Mouse (Mus musculus) layer of hippocampus, adult 18-20 months (tissue): Measurements from ENCODE around the gene Zswim3. TPM values are rescaled to one million over a fixed set of nuclear protein-coding genes. Genes with fewer than 3 reads are reported as not detected.

ENCODE experiments used
- DNase-seq, 2 experiments: peaks; one replicate each; pipeline ENCODE4 v3.0.0; 2022; ENCODE audit warnings: low spot score in 2 of 2
- total RNA-seq, 2 experiments: library from RNA; stranded (reverse); gene quantifications; 2 replicates each; pipeline ENCODE4 v1.2.3; 2021

Zswim3 gene
- total RNA-seq, 2 experiments from 2014 or later = 9.1 to 9.3 TPM

DNA sequence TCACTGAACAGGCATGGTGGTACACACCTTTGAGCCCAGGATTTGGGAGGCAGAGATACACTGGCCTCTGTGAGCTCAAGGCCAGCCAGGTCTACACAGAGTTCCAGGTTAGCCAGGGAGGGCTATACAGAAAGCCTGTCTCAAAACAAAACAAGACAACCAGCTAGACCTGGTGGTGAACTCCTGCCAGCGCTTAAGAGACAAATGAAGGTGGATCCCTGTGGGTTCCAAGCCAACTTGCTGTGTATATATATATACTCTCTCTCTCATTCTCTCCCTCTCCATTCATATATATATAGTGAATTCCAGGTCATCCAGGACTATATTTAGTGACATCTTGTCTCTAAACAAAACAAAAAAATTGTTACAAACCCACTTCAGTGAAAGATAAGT, 981 bp upstream of the Zswim3 start:
- DNase-seq = no peak

- no peak for DNase-seq
Measured at GRCm38 (mm10) chr2:164805332-164805718, 427 bp downstream of the Zswim3 start.

DNA sequence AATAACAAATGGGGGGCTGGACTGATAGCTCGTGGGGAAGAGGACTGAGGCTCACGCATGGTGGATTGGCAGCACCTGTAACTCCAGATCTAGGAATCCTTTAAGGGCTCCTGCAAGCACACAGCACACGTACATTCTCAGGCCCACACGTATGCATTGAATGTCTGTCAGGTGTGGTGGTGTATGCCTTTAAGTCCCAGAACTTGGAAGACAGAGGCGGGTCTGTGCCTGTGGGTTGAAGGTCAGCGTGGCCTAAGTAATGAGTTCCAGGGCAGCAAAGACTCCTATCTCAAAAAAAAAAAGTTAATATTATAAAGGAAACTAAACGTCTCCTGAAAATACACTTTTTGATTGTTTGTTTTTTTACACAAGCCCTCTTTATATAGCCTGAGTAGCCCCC, 1.7 kb downstream of the Zswim3 start:
- DNase-seq = no peak

- no peak for DNase-seq
Measured at GRCm38 (mm10) chr2:164813557-164813956, 8.7 kb downstream of the Zswim3 start.

DNA sequence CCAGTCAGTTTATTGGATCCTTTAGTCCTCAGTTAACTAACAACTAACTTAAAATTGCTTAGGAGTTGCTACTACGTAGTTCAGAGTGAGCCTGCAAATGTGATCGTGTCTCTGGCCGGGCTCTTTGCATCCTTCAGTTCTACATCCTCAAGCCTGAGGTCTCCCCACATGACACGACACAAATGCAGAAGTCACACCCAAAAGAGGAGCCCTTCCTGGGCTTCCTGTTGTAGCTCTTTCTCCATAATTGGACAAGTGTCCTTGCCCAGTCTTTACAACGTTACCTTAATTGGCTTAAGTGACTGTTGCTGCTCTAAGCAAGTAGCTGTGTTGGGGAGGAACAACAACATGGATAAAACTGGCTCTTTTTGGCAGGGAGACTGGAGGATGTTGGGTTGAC, 10.4 kb downstream of the Zswim3 start:
- DNase-seq = no peak

DNA sequence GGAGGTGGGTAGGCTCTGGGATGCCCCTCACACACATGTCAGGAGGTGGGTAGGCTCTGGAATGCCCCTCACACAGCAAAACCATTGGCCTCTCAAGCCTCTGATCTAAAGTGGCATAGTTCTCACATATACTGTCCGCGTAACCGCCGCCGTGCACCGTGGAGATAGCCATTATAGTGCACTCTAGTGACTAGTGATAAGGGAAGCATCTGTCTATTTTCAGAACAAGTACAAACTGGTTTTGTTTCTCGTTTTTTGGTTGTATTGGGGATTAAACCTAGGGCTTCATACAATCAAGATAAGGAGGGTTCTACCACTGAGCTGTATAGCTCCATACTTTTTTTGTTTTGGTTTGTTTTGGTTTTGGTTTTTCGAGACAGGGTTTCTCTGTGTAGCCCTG, 10.9 kb downstream of the Zswim3 start:
- DNase-seq = no peak

DNA sequence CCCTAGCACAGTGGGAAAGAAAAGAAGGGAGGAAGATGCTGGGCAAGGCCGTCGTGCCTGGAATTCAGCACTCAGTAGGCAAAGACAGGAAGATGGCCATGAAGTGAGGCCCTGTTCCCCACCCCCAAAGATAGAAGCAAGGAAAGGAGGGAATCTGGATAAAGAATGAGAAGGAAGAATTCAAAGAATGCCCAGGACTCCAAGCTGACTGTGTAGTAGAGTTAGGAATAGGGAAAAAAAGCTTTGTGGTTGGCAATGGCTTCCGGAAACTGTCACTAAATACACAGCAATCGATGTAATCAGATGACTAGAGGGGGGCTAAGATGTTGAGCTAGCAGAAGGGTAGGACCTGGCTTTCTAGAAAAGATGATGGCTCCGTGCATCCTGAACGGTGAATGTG, 12.3 kb downstream of the Zswim3 start:
- no peak for DNase-seq

GRCm38 (mm10) chr2:164817703-164818102, 12.8 kb downstream of the Zswim3 start:
- DNase-seq = no peak

DNA sequence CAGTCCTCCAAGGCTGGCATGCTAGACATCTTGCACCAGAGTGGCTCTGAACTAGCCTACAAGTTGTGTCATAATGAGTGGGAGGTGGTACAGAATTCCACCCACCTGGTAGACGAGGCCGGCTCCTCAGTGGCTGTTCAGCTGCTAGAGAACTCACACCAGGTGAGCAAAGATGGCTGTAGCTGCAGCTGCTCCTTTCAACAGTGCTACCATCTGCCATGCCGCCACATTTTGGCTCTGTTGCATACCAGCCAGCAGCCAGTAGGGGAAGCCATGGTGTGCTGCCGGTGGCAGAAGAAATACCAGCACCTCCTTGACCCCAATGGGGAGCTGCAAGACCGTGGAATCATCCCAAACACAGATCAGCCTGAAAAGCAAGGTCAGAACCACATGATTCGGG, 16.2 kb downstream of the Zswim3 start:
- no peak for DNase-seq

- peak; percentile 99 to 100 for DNase-seq
Measured at GRCm38 (mm10) chr2:164822636-164823165, 17.8 kb downstream of the Zswim3 start, which contains the start of gene Zswim1. Gene Zswim1, plus strand, starts transcription at chr2:164822686.

GRCm38 (mm10) chr2:164823181-164823585, 18.3 kb downstream of the Zswim3 start:
- no peak for DNase-seq

- DNase-seq = no peak
Measured at GRCm38 (mm10) chr2:164823969-164824368, 19.1 kb downstream of the Zswim3 start.

DNA sequence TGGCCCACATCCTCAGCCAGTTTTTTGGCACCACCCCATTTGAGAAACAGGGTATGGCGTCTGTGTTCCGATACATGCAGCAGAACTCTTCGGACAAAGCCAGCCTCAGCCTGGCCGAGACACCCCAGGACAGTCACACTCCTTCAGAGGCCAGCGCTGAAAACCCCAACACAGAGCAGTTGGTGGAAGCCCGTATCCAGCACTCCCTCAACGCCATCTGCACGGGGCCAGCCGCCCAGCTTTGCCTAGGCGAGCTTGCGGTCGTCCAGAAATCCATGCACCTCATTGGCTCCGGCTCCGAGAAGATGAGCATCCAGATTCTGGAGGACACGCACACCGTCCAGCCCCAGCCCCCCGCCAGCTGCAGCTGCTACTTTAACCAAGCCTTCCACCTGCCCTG, 20.6 kb downstream of the Zswim3 start:
- DNase-seq = no peak

GRCm38 (mm10) chr2:164827146-164827850, 22.4 kb downstream of the Zswim3 start:
- DNase-seq = no peak

GRCm38 (mm10) chr2:164828437-164828836, 23.5 kb downstream of the Zswim3 start, which contains the start of gene Spata25:
Gene Spata25, minus strand, starts transcription at chr2:164828537.
- DNase-seq = no peak

GRCm38 (mm10) chr2:164829090-164829489, 24.2 kb downstream of the Zswim3 start:
- DNase-seq = no peak

- DNase-seq = no peak
Measured at GRCm38 (mm10) chr2:164831029-164831428, 26.1 kb downstream of the Zswim3 start.

DNA sequence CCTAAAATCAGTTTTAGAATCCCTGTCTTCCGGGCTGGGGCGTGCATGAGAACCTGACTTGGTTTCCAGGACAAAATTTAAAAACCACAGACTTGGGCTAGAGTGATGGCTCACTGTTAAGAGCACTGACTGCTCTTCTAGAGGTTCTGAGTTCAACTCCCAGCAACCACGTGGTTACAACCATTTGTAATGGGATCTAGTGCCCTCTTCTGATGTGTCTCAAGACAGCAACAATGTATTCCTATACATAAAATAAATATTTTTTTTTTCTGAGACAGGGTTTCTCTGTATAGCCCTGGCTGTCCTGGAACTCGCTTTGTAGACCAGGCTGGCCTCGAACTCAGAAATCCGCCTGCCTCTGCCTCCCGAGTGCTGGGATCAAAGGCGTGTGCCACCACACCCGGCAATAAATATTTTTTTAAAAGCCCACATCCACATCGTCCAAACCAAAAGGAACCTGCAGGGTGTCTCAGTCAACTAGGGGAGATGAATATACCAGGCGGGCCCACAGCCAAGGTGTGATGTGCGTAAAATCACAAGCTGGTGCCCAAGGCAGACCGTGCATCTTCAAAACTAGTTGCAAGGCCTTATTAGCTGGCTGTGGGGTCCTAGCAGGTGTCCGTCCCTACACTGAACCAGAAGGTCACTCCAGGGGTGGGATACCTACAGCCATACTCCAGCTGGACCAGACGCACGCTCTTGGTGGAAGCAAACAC, 27.3 kb downstream of the Zswim3 start:
- no peak for DNase-seq

DNA sequence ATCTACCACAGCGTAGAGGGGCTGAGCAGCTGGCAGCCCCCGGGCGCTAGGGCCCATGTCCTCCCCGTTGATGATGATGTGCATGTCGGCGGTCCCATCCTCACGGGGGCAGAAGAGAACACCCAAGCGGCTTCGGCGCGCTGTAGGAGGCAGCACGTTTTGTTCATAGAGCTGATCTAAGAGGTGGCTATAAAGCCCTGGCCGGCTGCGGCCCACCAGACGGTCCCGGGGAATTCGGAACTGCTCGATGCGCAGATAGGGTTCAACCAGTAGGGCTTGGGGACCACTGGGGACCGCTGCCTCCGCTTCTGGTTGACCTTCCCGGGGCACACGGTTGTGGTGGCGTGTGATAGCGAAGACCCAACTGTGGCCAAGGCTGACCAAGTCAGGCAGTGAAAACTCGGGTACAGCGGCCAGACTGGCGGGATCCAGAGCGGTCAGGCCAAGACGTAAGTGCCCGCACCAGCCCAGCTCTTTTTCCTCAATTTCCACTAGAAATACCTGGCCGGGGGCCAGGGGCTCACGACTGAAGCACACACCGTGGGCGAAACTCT, 27.9 kb downstream of the Zswim3 start, which contains the start of gene Ctsa:
Ctsa (plus strand) TSS at position 126 of the 554 bp plus-strand sequence.
- peak; percentile 69 to 84 for DNase-seq

DNA sequence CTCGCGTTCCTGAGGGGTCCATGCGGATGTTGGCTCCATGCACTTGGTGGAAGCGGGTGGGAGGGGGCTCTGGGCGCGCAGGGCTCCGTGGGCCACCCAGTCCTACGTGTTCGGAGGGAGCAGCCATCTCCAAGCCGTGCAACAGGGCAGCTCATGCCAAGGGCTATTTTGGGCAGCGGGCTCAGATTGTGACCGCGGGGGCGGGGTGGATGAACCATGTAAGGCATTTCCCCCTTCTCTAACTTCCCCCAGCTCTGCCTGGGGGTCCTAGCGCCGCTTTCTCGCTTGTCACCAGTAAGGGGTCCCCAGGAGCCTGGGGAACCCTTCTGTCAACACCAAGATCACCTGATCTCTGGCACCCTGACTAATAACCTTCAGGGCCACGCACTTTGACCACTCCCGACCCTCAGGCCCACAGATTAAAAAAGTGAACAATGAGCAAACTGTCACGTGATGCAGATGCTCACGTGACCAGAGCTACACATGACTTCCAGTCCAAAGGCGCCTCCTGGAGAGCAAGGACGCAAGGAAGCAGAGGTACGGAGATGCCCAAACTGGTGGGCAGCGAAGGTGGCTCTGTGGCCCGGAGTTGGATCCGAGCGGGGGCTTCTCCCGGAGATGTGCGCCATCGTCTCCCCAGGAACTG, 28.5 kb downstream of the Zswim3 start, which contains the start of gene Neurl2:
Neurl2 (minus strand) TSS at position 143 of the 646 bp plus-strand sequence.
- peak; percentile 84 to 97 for DNase-seq

- DNase-seq = no peak
Measured at GRCm38 (mm10) chr2:164834531-164834930, 29.6 kb downstream of the Zswim3 start.
